Mouse (Mus musculus) B cell, adult 67 days (primary cell): Measurements from ENCODE around the gene Nmbr. TPM values are rescaled to one million over a fixed set of nuclear protein-coding genes. Genes with fewer than 3 reads are reported as not detected.

Experiments used
- total RNA-seq, 2 experiments: library from RNA; stranded (reverse); gene quantifications; 4 replicates each; pipeline ENCODE4 v1.2.4; 2023

Gene Nmbr
- total RNA-seq = not detected

GRCm38 (mm10) chr10:14705072-14706066 is at the start of gene Nmbr, which contains the start of gene Vta1:
TSS of gene Nmbr (plus strand) at chr10:14705591.
TSS of gene Vta1 (minus strand) at chr10:14705560.

GRCm38 (mm10) chr10:14718114-14718513 is 12.7 kb downstream of the Nmbr start, which contains the start of gene Gje1:
TSS of gene Gje1 (minus strand) at chr10:14718214.

Other genes starting within 250 kb of the Nmbr start
- not detected for gene Adgrg6, start 159.9 kb upstream of the Nmbr start, total RNA-seq
- 10 to 100 TPM; 48.1 to 50.3 TPM for gene Vta1, start within 50 bp of the Nmbr start, total RNA-seq
- not detected for gene Gje1, start 12.6 kb downstream of the Nmbr start, total RNA-seq